Mouse (Mus musculus): ENCODE data around the gene St14.

GRCm38 (mm10) chr9:31072256-31072655 is 59.4 kb downstream of the St14 start:
- TF ChIP-seq E2F4 (IDR thresholded peaks at IDR 0.05; ENCODE audit: borderline replicate concordance, low read depth, low read length) (no peak), EP300 (IDR thresholded peaks at IDR 0.05; ENCODE audit: low read depth in 1 of 2, low read length in 2 of 2) (no peak), SMC3 (IDR thresholded peaks at IDR 0.05; ENCODE audit: low read depth, low read length) (no peak), GABPA (IDR thresholded peaks at IDR 0.05; ENCODE audit: low read depth, low read length) (no peak)

All from MEL (cell line).